Mouse (Mus musculus): ENCODE data around the gene Ftsj1.
A peak's percentile ranks its signal among the peaks of the same experiment; 100 is the strongest.

The Ftsj1 gene

DNA sequence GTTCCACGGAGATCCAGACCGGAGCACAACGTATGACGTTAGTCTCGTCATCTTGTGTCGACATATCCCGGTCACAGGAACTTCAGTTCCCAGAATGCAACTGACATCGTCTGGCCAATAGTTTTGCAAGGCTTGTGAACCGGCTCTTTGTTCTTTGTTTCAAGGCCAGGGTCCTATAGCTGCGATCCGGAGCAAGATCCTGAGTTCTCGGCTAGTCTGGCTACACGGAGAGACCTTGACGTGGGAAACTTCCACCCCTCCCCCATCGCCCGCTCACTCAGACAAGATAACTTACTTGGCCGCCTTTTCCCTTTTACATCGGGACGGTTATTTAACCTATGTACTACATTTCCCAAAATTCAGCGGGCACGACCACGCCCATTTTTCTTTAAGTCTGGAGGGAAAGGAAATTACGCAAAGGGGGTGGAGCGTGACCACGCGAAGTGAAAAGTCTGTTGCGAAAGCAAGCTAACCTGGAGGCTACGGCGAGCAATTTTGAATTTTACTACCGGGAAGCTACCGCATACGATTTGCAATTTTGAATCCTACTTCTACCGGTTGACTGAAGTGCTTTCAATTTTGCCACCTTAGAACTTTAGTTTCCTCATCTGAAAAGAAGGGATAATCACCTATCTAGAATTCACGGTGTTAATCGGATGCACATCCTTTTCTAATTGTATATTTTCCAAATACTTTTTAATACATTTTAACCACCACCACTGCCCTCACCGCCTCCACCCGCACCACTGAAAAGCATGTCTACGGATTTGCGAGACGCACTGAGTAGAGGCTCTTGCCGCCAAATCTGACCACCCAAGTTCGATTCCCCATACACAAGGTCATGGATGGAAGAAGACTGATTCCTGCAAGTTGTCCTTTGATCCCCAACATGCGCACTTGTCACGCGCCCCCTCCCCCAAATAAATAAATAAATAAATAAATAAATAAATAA lies at the start of gene Ftsj1:
Gene Ftsj1, minus strand, starts transcription at position 73 of the 952 bp plus-strand sequence.
- peak; percentile 68 to 82 for DNase-seq

DNA sequence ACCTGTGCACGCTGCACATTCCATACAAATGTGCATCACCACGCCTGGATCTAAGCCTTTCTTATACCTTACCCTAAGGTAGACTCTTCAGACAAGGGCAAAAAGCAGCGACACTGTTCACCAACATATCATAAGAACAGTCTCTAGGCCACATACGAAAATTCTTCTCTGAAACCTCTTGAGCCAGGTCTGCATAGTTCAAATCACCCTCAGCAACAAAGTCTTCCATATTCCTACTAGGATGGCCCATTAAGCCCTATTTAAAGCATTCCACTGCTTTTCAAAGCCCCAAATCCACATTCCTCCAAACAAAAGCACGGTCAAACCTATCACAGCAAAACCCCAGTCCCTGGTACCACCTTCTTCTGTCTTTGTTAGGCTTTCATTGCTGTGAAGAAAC lies 36.4 kb upstream of the Ftsj1 start:
- DNase-seq: no peak

DNA sequence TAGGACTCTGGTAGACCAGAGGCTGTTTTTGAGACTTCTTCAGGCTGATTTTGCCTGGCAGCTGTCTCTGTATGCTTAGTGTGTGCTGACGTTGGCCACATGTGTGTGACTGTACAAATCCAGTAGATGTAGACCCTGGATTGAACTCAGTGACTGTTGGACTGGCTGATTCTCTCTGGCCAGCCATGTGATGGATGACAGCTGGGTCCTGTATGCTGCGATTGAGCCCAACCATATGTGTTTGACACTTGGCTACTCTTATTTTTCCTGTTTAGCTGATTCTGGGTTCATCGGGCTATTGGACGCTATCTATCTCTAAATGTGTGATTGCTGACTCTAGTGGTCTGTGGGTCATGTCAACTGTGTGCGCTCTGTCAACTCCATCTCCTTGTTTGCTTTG lies 21.9 kb upstream of the Ftsj1 start:
- no peak for DNase-seq

DNA sequence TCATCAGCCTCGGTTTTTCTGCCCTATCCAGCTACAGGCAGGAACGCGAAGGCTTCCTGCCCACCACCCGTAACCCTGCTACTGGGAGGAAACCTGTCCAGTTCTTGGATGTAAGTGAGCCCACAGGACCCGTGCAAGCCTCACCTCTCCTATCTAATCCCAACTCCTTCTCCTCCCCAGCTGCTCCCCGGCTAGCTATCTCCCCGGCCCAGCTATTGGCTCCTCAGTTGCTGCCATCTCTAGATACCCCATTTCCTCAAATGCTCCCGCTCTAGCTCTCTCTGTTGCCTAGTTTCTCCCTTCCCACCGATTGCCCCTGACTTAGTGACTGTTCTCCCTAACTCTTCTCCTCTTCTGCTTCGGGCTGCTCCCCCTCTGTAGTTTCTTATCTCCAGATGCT lies 19.8 kb upstream of the Ftsj1 start:
- no peak for DNase-seq

DNA sequence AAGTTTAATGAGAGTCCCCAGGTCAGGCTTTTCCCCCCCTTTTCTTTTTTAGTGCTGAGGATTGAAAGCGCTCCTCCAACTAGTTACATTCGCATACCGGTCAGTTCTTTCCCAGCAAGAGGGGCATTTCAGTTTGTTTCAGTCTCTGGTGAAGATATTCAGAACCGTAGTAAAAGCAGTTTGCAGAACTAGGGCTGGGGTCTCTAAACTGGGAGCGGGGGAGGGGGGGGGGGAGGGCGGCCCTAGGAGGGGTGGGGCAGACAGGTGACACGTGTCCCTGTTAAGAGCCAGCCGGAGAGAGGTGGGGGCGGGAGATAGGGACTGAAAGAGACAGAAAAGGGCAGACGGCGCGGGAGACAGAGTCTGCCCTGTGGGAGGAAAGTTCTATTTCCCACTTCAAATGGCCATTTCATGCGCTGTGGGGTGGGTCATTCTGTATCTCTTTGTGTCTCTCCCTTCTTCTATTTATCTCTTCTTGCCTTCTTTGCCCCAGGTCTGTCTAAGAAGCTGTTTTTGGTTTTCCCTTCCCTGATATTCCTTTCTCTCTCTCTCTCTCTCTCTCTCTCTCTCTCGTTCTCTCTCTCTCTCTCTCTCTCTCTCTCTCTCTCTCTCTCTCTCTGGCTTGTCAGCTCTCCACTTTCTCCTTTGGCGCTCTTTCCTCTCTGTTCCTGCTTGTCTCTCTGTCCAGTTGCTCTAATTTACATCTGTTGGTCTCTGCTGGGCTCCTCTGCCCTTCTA lies 19.0 kb upstream of the Ftsj1 start, which contains the start of gene Slc38a5:
Gene Slc38a5, plus strand, starts transcription at position 51 of the 738 bp plus-strand sequence.
- no peak for DNase-seq

DNA sequence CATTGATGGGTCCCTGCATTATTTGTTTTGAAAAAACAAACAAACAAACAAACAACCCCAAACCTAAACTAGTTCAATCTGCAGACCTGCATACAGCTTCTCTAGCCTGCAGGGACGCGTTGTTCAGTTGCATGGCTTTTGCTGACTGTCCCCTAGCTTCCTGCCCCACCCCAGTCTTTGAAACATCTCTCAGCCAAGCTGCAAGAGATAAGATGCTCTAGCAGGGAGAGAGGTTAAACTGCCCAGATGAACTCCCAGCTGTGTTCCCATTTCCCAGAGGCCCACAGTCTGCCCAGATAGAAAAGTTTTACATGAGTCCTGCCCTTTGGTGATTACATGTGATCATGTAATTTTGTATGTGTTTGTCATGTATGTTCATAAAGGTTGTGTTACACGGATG lies 12.0 kb upstream of the Ftsj1 start:
- DNase-seq: no peak

DNA sequence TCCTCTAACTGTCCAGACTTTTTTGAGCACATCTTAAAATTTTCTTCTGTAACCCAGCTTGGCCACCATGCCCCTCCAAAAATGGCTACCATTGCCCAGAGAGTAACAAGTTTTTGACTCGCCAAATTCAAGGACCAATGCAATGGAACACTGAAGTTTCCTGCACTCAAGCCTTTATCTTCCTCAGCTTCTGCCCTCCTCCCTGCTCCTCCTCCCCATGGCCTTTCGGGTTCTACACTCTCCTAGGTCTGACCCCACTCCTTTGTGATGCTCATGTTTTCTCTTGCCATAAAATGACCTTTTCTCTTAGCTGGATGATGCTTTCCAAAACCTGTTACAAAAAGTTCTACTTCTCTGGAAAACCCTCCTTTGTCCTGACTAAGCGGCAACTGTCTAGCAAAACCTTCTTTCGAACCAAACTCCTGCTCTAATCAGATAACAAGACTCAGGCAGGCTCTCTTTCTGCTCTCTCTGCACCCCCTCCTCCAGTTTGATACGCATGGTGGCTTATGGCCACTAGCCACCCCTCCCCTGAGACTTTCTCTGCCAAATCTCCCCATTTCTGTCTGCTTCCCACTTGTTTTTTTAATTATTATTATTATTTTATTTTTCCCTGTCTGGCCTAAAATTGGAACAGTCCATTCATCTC lies 11.1 kb upstream of the Ftsj1 start:
- DNase-seq: no peak

DNA sequence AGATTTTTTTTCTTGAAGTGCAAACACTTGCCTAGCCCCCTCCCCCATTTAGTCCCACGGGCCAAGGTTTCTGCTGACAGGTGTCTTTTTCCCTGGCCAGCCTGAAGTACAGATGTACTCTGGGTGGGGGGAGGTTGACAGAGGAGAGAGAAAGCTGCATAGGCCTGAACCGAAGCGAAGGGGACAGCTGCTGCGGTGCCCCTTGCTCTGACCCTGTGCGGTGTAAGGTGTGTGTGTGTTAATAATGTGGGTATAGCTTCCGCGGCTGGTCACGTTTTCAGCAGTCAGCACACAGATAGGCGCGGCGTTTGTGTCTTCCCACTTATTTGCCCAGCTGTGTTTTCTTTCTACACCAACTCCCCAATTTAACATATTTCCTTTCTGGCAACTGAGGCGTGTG lies 7.3 kb upstream of the Ftsj1 start:
- DNase-seq: no peak

DNA sequence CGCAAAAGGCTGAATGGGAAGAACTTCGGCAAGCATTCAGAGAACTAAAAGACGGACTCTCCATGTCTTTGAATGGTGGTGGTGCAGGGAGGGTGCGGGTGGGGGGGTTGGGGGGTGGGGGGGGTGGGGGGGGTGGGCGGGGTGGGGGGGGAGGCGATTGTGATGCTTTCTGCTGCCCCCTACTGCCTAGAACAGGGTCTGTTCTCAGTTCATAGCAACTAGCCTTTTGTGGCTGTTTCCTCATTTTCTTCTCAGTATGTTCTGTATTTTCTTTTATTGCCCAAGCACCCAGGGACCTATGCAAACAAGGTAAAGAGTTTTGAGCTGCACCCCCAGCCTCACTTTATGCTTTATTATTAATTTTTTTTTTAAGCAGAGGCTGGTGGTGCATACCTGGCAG lies 3.6 kb upstream of the Ftsj1 start:
- DNase-seq: no peak

DNA sequence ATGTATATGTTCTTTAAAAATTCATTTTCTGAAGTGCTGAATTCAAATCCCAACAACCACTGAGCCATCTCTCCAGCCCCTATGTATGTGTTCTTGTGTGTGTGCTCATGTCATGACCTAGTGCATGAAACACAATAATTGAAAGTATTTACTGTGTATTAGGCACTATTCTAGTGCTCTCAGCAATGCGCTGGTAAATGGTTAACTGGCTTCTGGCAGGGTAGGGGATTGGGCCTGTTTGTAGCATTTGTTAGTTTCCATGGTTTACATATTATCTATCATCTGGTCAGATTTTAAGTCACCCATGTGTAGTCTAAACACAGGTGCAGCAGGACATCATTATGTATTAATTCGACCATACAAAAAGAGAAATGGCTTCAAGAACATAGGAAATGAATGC lies 1.5 kb upstream of the Ftsj1 start:
- DNase-seq: no peak

DNA sequence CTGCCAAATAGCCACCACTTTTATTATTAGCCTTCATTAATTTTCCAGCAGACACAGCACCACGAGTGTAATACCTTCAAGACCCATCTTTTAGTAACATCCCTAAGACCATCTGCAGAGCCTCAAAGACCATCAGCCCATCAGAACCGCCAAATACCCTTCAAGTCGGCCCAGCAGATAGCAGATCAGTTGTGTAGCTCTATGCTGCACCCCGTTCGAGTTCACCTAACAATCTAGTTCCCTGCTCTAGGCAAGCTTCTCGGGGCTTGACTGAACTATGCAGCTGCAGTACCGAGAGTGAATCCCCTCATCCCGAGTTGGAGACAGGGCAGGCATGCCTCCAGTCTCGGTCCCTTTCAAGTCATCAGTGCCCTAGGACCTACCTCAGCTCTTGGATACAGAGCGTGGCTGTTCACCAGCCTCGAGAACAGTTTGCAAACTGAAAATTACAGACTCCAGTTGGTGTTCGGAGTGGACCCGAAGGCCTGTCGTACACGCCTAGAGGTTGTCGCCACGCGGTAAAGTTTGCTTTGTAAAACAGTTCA lies 345 bp downstream of the Ftsj1 start:
- DNase-seq: no peak

DNA sequence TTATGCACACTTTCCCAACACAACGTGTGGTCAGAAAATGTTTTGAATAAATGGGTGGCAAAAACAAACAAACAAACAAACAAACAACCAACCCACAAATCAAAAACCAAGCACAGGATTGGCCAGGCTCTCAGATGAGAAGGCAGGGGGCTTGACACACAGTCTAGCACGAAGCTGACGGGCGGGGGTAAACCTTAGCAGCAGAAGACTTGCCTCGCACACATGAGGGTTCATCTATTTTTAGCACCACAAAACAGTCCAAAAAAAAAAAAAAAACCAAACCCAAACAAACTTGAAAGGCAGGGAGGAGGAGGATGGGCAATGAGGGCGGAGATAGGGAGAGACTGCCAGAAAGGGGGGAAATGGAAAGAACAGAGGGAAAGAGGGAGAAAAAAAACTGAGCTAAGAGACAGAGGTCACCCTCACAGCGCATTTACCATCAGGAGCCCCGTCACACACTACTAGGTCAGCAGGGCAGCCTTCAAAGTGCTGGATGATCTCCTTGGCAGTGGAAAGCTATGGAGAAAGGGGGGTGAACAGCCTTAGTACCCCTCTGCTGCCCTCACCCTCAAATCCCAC lies 3.6 kb downstream of the Ftsj1 start:
- no peak for DNase-seq

DNA sequence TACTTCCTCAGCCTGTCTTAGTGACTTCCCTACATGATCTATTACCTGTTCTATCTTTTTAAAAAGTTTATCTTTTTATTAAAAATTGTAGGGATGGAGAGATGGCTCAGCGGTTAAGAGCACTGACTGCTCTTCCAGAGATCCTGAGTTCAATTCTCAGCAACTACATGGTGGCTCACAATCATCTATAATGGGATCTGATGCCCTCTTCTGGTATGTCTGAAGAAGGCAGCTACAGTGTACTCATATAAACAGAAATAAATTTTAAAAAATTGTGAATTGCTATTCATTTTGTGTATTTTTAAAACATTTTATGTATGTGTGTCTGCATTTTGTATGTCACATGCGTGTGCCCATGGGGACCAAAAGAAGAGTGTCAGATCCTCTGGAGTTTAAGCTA lies 4.5 kb downstream of the Ftsj1 start:
- no peak for DNase-seq

DNA sequence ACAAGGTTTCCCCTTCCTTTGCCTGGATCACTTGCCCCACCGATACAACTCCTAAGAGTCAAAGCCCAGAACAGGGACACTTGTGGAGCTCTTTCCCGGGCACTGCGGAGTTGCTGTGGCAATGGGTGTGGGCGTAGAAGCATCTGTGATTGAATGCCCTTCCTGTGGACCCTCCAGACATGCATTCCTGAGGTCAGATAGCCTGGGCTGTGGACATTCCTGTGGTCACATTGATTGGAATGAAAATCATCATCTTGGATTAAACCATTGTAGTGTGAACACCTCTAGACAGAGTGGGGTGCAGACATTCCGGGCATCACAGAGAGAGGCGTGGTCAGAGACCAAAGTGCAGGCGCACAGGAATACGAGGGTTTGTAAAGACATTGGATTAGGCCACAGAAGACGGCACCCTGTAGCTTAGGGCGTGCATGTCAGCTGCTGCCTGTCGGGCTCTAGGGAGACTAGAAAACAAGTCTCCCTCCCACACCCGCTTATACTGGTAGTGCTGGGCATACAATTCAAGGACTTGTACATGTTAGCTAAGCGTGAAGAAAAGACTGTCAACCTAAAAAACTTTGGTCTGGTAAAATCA lies 13.3 kb downstream of the Ftsj1 start:
- no peak for DNase-seq

DNA sequence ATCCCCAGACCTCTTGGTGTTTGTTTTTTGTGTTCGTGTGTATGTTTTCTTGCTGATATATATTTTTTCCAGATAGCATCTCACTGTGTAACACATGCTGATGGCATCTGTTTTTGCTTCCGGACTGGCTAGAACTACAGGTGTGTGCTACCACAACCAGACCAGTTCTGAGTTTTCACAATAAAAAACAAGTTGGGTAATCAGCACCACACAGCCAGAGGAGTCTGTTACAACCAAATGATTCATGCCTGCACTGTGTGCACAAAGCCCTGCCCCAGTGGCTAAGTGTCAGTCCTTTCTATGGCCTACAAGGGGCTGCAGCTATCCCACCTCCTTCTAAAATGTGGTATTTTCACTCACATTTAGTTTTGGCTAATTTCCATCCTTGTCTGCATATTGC lies 15.5 kb downstream of the Ftsj1 start:
- no peak for DNase-seq

DNA sequence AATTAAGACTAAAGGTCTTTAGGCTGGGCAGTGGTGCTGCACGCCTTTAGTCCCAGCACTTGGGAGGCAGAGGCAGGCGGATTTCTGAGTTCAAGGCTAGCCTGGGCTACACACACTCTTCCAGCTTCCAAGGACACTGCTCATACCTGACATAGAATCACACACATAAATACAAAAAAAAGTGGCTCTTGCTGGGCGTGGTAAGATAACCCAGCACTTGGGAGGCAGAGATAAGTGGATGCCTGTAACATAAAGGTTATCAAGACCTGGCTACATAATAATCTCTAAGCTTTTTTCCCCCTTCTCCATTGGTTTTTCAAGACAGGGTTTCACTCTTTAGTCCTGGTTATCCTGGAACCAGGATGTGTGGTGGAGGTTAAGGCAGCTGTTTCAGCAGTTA lies 18.6 kb downstream of the Ftsj1 start:
- no peak for DNase-seq

DNA sequence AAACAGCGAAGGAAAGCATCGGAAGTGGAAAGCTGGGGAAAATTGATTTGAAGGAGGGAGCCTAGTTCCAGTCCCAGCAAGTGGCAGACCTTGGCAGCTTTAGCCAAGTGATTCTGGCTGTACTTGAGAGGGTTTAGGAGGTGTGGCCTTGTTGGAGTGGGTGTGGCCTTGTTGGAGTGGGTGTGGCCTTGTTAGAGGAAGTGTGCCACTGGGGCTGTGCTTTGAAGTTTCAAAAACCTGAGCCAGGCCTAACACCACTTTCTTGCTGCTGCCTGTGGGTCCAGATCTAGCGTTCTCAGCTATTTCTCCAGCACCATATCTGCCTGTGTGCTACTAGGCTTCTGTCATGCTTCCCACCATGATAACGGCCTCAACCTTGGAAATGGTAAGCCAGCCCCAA lies 21.9 kb downstream of the Ftsj1 start:
- DNase-seq: no peak

DNA sequence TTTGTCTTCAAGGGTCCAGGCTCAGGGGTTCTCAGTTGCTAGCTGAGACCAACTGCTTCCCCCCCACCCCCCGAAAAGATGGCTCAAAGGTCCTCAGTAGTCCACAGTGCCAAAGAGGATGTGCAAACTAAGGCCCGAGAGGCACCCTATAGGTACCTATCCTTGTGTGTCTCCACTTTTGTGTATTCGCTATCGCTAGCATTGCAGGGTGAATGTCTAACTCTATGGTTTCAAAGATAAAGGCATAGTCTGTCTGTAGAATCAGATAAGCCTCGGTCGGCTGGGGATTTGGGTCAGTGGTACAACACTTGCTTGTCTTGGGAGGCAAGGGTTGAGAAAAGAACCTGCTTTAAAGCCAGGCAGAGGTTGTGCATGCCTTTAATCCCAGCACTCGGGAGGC lies 28.7 kb downstream of the Ftsj1 start:
- DNase-seq: no peak

DNA sequence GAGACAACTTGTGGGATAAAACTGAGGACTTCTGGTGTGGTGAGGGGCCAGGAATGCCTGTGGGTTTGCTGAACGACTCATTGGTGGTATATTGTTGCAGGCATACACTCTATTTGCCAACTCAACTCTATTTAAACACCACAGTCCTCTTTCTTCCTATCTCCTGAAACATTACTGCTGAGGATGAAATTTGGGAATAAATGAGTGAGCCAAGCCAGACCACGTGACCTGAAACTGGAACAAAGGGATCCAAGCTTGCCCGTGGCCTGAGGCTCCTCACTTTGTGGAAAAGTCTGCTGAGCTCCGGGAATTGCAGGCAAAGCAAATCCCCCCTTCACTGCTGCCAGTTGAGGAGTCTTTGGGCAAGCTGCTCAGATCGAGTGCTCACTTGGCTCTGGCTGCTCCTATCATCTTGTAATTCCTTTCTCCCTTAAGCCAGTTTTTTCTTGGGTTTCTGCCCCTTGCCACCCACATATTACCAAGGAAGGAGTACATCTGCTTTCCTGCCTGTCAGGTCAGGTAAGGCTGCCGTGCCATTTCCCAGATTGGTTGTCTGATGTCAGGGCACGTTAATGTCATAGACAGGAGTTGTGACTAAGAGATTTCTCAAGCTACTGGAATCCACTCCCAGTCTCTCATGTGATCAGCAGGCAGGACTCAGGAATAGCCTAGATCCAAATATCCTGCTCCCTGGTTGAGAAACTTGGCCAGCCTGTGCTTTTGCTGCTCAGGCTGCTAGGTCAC lies 29.4 kb downstream of the Ftsj1 start:
- DNase-seq: no peak

DNA sequence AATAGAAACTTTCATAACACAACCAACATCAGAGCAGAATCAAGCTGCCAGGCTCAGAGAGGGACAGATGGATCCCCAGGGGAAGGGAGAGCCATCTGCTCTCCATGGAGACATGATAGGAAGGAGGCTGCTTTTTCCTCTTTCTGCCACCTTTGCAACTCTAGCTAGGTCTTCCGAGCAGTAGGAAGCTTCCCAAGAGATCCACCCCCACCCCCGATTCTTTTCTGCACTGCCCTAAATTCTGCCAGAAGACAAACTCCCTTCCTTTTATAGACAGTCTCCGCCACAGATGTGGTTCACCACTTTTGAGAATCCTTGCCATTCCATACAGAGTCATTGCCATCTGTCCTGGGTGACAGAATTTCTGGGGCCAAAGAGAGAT lies 29.9 kb downstream of the Ftsj1 start:
- DNase-seq: no peak

DNA sequence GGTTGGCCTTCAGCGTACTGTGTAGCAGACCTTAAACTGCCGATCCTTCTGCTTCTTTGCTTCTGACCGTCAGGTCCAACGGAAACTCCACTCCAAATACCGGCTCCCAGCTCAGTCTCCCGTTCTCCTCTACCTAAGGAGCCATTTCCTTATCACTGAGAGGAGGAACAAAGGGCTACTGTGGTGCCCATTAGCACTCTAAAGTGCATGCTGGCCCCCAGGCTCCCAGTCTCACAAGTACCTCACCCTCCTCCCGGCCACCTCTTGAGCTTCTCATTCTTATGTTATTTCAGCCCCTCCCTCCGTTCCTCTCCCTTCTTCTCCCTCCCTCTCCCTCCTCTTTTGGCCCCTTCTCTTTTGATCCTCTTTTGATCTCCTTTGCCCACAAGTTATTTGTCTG lies 32.6 kb downstream of the Ftsj1 start:
- no peak for DNase-seq

DNA sequence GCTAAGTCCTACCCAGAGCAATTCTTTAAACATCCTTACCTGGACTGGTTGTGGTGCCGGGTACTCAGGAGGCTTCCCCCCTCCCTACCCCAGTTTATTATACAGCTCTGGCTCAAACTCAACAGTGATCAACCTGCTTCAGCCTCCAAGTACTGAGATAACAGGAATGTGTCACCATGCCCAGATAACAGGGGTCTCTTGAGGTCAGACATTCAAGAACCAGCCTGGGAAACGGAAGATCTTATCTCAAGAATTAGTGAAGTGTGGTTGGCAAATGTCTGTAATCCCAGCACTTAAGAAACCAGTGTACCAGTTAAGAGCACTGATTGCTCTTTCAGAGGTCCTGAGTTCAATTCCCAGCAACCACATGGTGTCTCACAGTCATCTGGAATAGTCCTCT lies 34.1 kb downstream of the Ftsj1 start:
- DNase-seq: no peak
